Mouse (Mus musculus) adrenal gland, postnatal 4 days (tissue): Measurements from ENCODE around the gene Stpg4. TPM values are rescaled to one million over a fixed set of nuclear protein-coding genes. Genes with fewer than 3 reads are reported as not detected.

Source experiments
- DNase-seq, 2 experiments: peaks; one replicate each; pipeline ENCODE4 v3.0.0; 2021 to 2022; ENCODE audit warnings: low spot score in 2 of 2, mixed read lengths in 2 of 2
- long read RNA-seq, 2 experiments: library from polyadenylated mRNA; stranded (forward); transcript quantifications; one replicate each; pipeline ENCODE4 v2.0.0; 2021
- total RNA-seq, 2 experiments: library from RNA; stranded (reverse); gene quantifications; 2 replicates each; pipeline ENCODE4 v1.2.3; 2021

The Stpg4 gene
- under 1 TPM in 1 of 2 experiments, not detected in 1; 0.51 TPM for total RNA-seq
- long read RNA-seq, experiment 1, result 0 reads
- long read RNA-seq, experiment 2, result 0 reads

- no peak for DNase-seq
These were observed at the start of gene Stpg4 for GRCm38 (mm10) chr17:87427511-87427910. Gene Stpg4 (minus strand): TSS chr17:87427741.

- no peak for DNase-seq
These were observed 47.8 kb upstream of the Stpg4 start for GRCm38 (mm10) chr17:87475356-87475755.

GRCm38 (mm10) chr17:87474501-87474795 is 46.9 kb upstream of the Stpg4 start:
- no peak for DNase-seq

- DNase-seq, result peak in 1 of 2 experiments; percentile 22
These were observed 46.4 kb upstream of the Stpg4 start for GRCm38 (mm10) chr17:87473736-87474500.

GRCm38 (mm10) chr17:87473441-87473735 is 45.8 kb upstream of the Stpg4 start:
- DNase-seq, result no peak

GRCm38 (mm10) chr17:87472879-87473278 is 45.3 kb upstream of the Stpg4 start:
- no peak for DNase-seq

- DNase-seq, result no peak
These were observed 44.1 kb upstream of the Stpg4 start for GRCm38 (mm10) chr17:87471661-87472060.

- no peak for DNase-seq
These were observed 43.3 kb upstream of the Stpg4 start for GRCm38 (mm10) chr17:87470797-87471196.

- no peak for DNase-seq
These were observed 42.7 kb upstream of the Stpg4 start for GRCm38 (mm10) chr17:87470282-87470681.

- DNase-seq, result no peak
These were observed 41.9 kb upstream of the Stpg4 start for GRCm38 (mm10) chr17:87469428-87469827.

GRCm38 (mm10) chr17:87468616-87469015 is 41.1 kb upstream of the Stpg4 start:
- no peak for DNase-seq

GRCm38 (mm10) chr17:87461499-87461896 is 34.0 kb upstream of the Stpg4 start:
- no peak for DNase-seq

- DNase-seq, result no peak
These were observed 33.3 kb upstream of the Stpg4 start for GRCm38 (mm10) chr17:87460669-87461498.

- no peak for DNase-seq
These were observed 32.5 kb upstream of the Stpg4 start for GRCm38 (mm10) chr17:87459750-87460668.

GRCm38 (mm10) chr17:87458911-87459749 is 31.6 kb upstream of the Stpg4 start:
- peak in 1 of 2 experiments; percentile 30 for DNase-seq

- no peak for DNase-seq
These were observed 30.4 kb upstream of the Stpg4 start for GRCm38 (mm10) chr17:87457961-87458360.

GRCm38 (mm10) chr17:87454121-87454520 is 26.6 kb upstream of the Stpg4 start:
- DNase-seq, result no peak

GRCm38 (mm10) chr17:87453336-87453735 is 25.8 kb upstream of the Stpg4 start:
- no peak for DNase-seq

GRCm38 (mm10) chr17:87448881-87449280 is 21.3 kb upstream of the Stpg4 start:
- no peak for DNase-seq

GRCm38 (mm10) chr17:87448339-87448738 is 20.8 kb upstream of the Stpg4 start:
- no peak for DNase-seq
